ENCODE assay signal across 8 mouse cellular contexts in genomic region chr5:31201742-31202590, GRCm38 (mm10). TPM values are rescaled to one million over a fixed set of nuclear protein-coding genes. Genes with fewer than 3 reads are reported as not detected.
A peak's percentile ranks its signal among the peaks of the same experiment; 100 is the strongest.
DNase-seq lines count a peak whose midpoint lies in the region; ATAC-seq lines count a peak whose summit lies in the region.

TSS of gene Zfp513 (minus strand) at chr5:31202303.

- peak; percentile 96 for ATAC-seq in megakaryocyte progenitor cell, adult 5-6 weeks (replicated peaks; ENCODE audit: poor library complexity)

- DNase-seq in adipocyte (ENCODE audit: low spot score) = peak; percentile 99
- DNase-seq in embryo, embryonic 10 days (ENCODE audit: low spot score) = peak; percentile 99
- DNase-seq in gastrocnemius, postnatal 10 days = peak; percentile 86
- peak; percentile 98 for DNase-seq in induced T-regulatory cell, adult 2 months (ENCODE audit: low read depth)
- peak; percentile 98 for DNase-seq in left cerebral cortex, adult 9 months (ENCODE audit: low spot score in 2 of 2)
- peak; percentile 92 for DNase-seq in right cerebral cortex, postnatal 14 days
- DNase-seq in urinary bladder, postnatal 36 days (ENCODE audit: low spot score in 2 of 2) = peak; percentile 88 to 96

RNA-seq across cellular contexts. Expression of gene Zfp513, which starts in this region (rescaled TPM):
- total RNA-seq in gastrocnemius, postnatal 10 days (2021) = 10 to 100 TPM in 1 of 2 experiments, 1 to 10 TPM in 1; 8.2 to 12.1 TPM
- total RNA-seq in megakaryocyte progenitor cell, adult 5-6 weeks (2015) = 7.1 and 7.3 TPM in 2 replicates
- 4.3 and 4.5 TPM in 2 replicates for total RNA-seq in megakaryocyte progenitor cell, adult 5-6 weeks (2017)

Comparison
In these comparisons a context has a peak if more than half of its experiments do, and no peak if none do; other contexts are left out.
1. Peak in every context shown above with its lines: DNase-seq and ATAC-seq.